Mouse (Mus musculus) retina, adult 2 months (tissue): ENCODE data around the gene Slc5a4a.

Experiments used
- DNase-seq: peaks from one replicate; pipeline ENCODE4 v3.0.0-alpha.2; 2012; ENCODE audit warnings: low read depth, low spot score

Slc5a4a gene

GRCm38 (mm10) chr10:76218240-76218639 lies 71.0 kb downstream of the Slc5a4a start:
- no peak for DNase-seq

DNA sequence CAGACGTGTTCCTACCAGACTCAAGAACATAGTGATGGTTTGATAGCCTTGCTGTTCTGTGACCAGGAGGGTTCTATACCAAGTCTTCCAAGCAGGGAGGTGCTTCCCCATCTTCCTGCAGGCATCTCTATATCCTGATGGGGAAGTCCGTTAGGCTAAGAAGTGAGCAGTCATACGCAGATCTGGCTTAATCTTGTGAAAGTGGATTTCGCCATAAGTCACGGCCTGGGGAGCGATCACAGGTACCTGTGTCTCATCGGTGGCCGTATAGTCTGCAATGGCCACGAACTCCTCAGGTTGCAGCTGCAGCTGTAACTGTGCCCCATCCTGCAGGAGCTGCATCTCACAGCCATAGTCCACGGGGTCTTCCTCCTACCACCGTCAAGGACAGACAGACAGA lies 78.7 kb downstream of the Slc5a4a start:
- no peak for DNase-seq

- DNase-seq, result no peak
These were observed 82.4 kb downstream of the Slc5a4a start for GRCm38 (mm10) chr10:76229627-76230026.

DNA sequence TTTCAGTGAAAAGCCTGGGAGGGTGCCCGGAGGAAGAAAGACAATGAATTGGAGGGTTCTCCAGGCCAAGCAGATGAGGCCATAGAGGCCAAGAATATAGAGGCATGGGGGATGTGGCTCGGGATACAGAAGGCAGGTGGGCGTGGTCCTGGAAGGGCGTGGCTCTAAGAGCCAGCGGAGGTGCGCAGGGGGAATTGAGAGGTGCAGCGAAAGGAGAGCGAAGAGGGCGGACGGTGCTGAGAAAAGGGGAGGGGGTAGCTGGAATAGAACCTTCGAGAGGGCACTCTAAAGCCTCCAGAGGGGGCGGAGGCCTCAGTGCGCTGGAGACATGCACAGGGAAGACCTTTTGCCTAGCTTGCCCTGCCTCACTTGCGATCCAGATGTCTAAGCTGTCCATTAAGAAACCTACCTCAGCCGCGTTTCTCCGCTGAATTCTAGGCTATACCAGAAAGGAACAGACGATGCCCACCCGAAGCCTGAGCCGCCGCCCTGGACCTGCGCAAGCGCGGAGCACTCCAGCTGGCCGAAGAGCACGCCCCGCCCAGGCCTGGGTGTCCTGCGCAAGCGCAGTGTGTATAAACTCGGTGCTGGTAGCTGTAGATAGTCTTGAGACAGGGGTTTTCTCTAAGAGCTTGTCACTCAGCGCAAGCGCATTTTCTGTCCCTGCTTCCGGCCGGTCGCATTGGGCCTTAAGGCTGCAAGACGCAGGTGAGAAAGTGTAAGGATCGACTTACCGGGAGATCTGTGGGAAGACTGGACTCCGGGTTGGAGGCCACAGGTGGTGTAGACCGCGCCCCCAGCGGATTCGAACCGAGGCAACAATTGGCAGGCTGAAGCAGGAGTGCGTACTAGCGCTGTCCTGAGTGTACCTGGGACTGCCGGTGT lies 90.3 kb downstream of the Slc5a4a start, which contains the start of gene Prmt2:
Gene Prmt2 (minus strand): TSS at position 525 of the 885 bp plus-strand sequence.
- peak; percentile 79 for DNase-seq
